Mouse (Mus musculus) inflammation-experienced regulatory T-cells, adult 16 weeks (primary cell): Measurements from ENCODE around the gene Fbxo47. TPM values are rescaled to one million over a fixed set of nuclear protein-coding genes. Genes with fewer than 3 reads are reported as not detected.

Source experiments
- polyA plus RNA-seq: library from polyadenylated mRNA; unstranded; fragments of 100-300 nt; shearing (Covaris generic); gene quantifications from one replicate; pipeline ENCODE4 v1.2.1, GENCODE M21; 2017

Gene Fbxo47
- polyA plus RNA-seq, result 1.4 TPM

GRCm38 (mm10) chr11:97883918-97884600 is at the start of gene Fbxo47:
Fbxo47 (minus strand) TSS chr11:97884154.

GRCm38 (mm10) chr11:97840539-97840954 is 43.4 kb downstream of the Fbxo47 start, which contains the start of gene B230217C12Rik:
B230217C12Rik (plus strand) TSS chr11:97840780.

Other genes with a start within 250 kb of the Fbxo47 start
- 10.3 TPM for gene Mllt6, start 220.7 kb downstream of the Fbxo47 start, polyA plus RNA-seq
- 71.6 TPM for gene Cisd3, start 198.3 kb downstream of the Fbxo47 start, polyA plus RNA-seq
- 3.0 TPM for gene Pcgf2, start 183.7 kb downstream of the Fbxo47 start, polyA plus RNA-seq
- gene Psmb3, start 180.8 kb downstream of the Fbxo47 start, polyA plus RNA-seq, result 486 TPM
- gene Pip4k2b, start 139.4 kb downstream of the Fbxo47 start, polyA plus RNA-seq, result 2.4 TPM
- 33.8 TPM for gene Cwc25, start 117.6 kb downstream of the Fbxo47 start, polyA plus RNA-seq
- gene 1700001P01Rik, start 108.2 kb downstream of the Fbxo47 start, polyA plus RNA-seq, result not detected
- 450 TPM for gene Rpl23, start 101.7 kb downstream of the Fbxo47 start, polyA plus RNA-seq
- gene Lasp1, start 85.2 kb downstream of the Fbxo47 start, polyA plus RNA-seq, result 261 TPM
- gene B230217C12Rik, start 43.4 kb downstream of the Fbxo47 start, polyA plus RNA-seq, result 1.1 TPM
- gene Plxdc1, start 102.3 kb upstream of the Fbxo47 start, polyA plus RNA-seq, result 1.9 TPM
- 119 TPM for gene Arl5c, start 112.0 kb upstream of the Fbxo47 start, polyA plus RNA-seq
- 11.2 TPM for gene Cacnb1, start 138.9 kb upstream of the Fbxo47 start, polyA plus RNA-seq
- 1,363 TPM for gene Rpl19, start 142.6 kb upstream of the Fbxo47 start, polyA plus RNA-seq
- not detected for gene Stac2, start 169.3 kb upstream of the Fbxo47 start, polyA plus RNA-seq